Mouse (Mus musculus) retina, postnatal 1 day (tissue): Measurements from ENCODE around the gene Dhrs3.

Experiments
- DNase-seq: peaks from one replicate; pipeline ENCODE4 v3.0.0-alpha.2; 2012

Dhrs3 gene

GRCm38 (mm10) chr4:144892133-144892936 is at the start of gene Dhrs3:
Gene Dhrs3, plus strand, starts transcription at chr4:144892827.
- peak; percentile 88 for DNase-seq

- DNase-seq: no peak
These were observed 30.7 kb upstream of the Dhrs3 start for GRCm38 (mm10) chr4:144861756-144862505.

- DNase-seq: no peak
These were observed 24.7 kb upstream of the Dhrs3 start for GRCm38 (mm10) chr4:144867926-144868325.

GRCm38 (mm10) chr4:144868584-144868983 is 24.0 kb upstream of the Dhrs3 start:
- DNase-seq: no peak

- DNase-seq: no peak
These were observed 19.7 kb upstream of the Dhrs3 start for GRCm38 (mm10) chr4:144872905-144873304.

GRCm38 (mm10) chr4:144875576-144876093 is 17.0 kb upstream of the Dhrs3 start:
- no peak for DNase-seq

- no peak for DNase-seq
These were observed 13.1 kb upstream of the Dhrs3 start for GRCm38 (mm10) chr4:144879549-144879948.

- no peak for DNase-seq
These were observed 11.3 kb upstream of the Dhrs3 start for GRCm38 (mm10) chr4:144881376-144881775.

GRCm38 (mm10) chr4:144882881-144883331 is 9.7 kb upstream of the Dhrs3 start:
- peak; percentile 43 for DNase-seq

GRCm38 (mm10) chr4:144886460-144886859 is 6.2 kb upstream of the Dhrs3 start:
- peak; percentile 50 for DNase-seq

GRCm38 (mm10) chr4:144888750-144889149 is 3.9 kb upstream of the Dhrs3 start:
- peak; percentile 20 for DNase-seq

GRCm38 (mm10) chr4:144889505-144890301 is 2.9 kb upstream of the Dhrs3 start:
- DNase-seq: no peak

- DNase-seq: peak; percentile 88
These were observed 1.9 kb upstream of the Dhrs3 start for GRCm38 (mm10) chr4:144890690-144891120.

- DNase-seq: peak; percentile 27
These were observed 1.4 kb upstream of the Dhrs3 start for GRCm38 (mm10) chr4:144891121-144891711.

- no peak for DNase-seq
These were observed 889 bp upstream of the Dhrs3 start for GRCm38 (mm10) chr4:144891743-144892132.

- no peak for DNase-seq
These were observed 278 bp downstream of the Dhrs3 start for GRCm38 (mm10) chr4:144892937-144893272.

- DNase-seq: peak; percentile 44
These were observed 1.2 kb downstream of the Dhrs3 start for GRCm38 (mm10) chr4:144893561-144894486.

GRCm38 (mm10) chr4:144894487-144895210 is 2.0 kb downstream of the Dhrs3 start:
- peak; percentile 45 for DNase-seq

GRCm38 (mm10) chr4:144895211-144895590 is 2.6 kb downstream of the Dhrs3 start:
- no peak for DNase-seq

- peak; percentile 59 for DNase-seq
These were observed 3.7 kb downstream of the Dhrs3 start for GRCm38 (mm10) chr4:144896321-144896720.
